Mouse (Mus musculus) C2C12 (cell line): ENCODE results near the gene Ammecr1. TPM values are rescaled to one million over a fixed set of nuclear protein-coding genes. Genes with fewer than 3 reads are reported as not detected.

Source experiments
- H3K27me3 ChIP-seq: one replicate; pipeline ENCODE4 v1.6.1; 2011; ENCODE audit not compliant: control insufficient read depth, insufficient read depth, insufficient read length
- H3K36me3 ChIP-seq: one replicate; pipeline ENCODE4 v1.6.1; 2011; ENCODE audit not compliant: control insufficient read depth, insufficient read depth
- H3K4me3 ChIP-seq: one replicate; pipeline ENCODE4 v1.5.1; 2011; ENCODE audit warnings: mild to moderate bottlenecking, control low read depth; ENCODE audit not compliant: poor library complexity, insufficient read depth, severe bottlenecking
- H3K79me2 ChIP-seq: one replicate; pipeline ENCODE4 v1.6.1; 2011; ENCODE audit not compliant: control insufficient read depth, insufficient read depth
- H3K79me3 ChIP-seq: one replicate; pipeline ENCODE4 v1.6.1; 2011; ENCODE audit warnings: low read depth, control low read depth
- H3ac ChIP-seq: one replicate; pipeline ENCODE3; 2011; ENCODE audit warnings: low read depth; ENCODE audit not compliant: control insufficient read depth, insufficient read length
- CEBPB ChIP-seq: IDR thresholded peaks from one replicate; pipeline ENCODE4 v1.6.1; 2011; ENCODE audit warnings: low read depth, mild to moderate bottlenecking, control low read depth, moderate library complexity
- CTCF ChIP-seq: IDR thresholded peaks from one replicate; pipeline ENCODE4 v1.5.1; 2011; ENCODE audit not compliant: control insufficient read depth, insufficient read depth, insufficient read length
- FOSL1 ChIP-seq: IDR thresholded peaks from one replicate; pipeline ENCODE4 v1.8.0; 2011; ENCODE audit warnings: mild to moderate bottlenecking, low read length; ENCODE audit not compliant: poor library complexity, insufficient read depth, severe bottlenecking
- MAX ChIP-seq: IDR thresholded peaks from one replicate; pipeline ENCODE4 v1.6.1; 2011; ENCODE audit warnings: mild to moderate bottlenecking, control low read depth
- MYOD1 ChIP-seq: IDR thresholded peaks from one replicate; pipeline ENCODE4 v1.6.1; 2011; ENCODE audit warnings: low read depth; ENCODE audit not compliant: control insufficient read depth, insufficient read length
- MYOG ChIP-seq: IDR thresholded peaks from one replicate; pipeline ENCODE4 v1.6.1; 2011; ENCODE audit not compliant: control insufficient read depth, insufficient read length; ENCODE audit errors: extremely low read depth
- USF1 ChIP-seq: IDR thresholded peaks from one replicate; pipeline ENCODE4 v1.6.1; 2011; ENCODE audit warnings: low read depth, mild to moderate bottlenecking, control low read depth, moderate library complexity
- polyA plus RNA-seq: library from polyadenylated mRNA; unstranded; fragments of >200 nt; fragmentation: generic; extraction: Trizol; gene quantifications from one replicate; pipeline ENCODE4 v1.2.1, GENCODE M21; 2012; ENCODE audit warnings: missing spikeins

Gene Ammecr1
- polyA plus RNA-seq, 1 experiment: 7.5 TPM

DNA sequence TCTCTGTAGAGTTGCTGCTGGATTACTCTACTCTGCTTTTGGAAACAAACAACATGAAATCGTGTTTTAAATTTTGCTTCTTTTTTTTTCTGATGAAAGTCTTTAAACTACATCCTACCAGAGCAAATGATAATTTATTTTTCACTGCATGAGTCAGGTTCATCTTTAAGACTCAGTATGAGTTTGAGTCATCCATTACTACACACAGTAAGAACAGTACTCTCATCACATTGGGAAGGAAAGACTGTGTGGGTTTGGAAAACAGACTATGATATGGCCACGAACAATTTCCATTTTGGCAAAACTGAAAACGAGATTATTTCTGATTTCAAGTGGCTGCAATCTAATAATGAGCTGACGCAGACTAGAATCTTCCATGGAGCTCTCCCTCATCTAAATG lies 82.9 kb downstream of the Ammecr1 start:
- no peak overlapping the region for H3ac ChIP-seq
- no peaks in the 10 kb centered on the region for H3K27me3 ChIP-seq
- TF ChIP-seq CTCF (no peak), MYOG (no peak), USF1 (no peak), CEBPB (no peak)
- peaks cover 44% of the 10 kb centered on the region for H3K79me2 ChIP-seq
- no peak overlapping the region for H3K4me3 ChIP-seq
- peaks cover 2% of the 10 kb centered on the region for H3K79me3 ChIP-seq
- H3K36me3 ChIP-seq: no peaks in the 10 kb centered on the region

DNA sequence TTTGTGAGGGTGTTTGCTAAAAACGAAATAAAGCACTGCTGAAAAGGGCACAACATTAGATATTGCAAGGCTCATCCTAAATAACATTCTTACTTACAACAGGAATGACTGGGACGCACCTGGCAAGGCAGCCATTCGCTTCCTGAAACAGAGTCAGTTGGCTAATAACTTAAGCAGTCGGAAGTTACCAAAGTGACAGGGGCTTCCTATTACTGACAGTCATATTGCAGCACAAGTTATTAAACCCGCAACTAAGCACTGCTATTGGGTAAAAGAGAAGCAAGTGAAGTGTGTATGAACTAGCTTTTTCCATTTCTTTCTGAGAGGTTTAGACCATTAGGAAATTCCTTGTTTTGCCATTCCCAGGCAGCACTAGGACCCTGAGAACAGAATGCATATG lies 84.3 kb downstream of the Ammecr1 start:
- Histone ChIP-seq H3K79me2 (peaks cover 38% of the 10 kb centered on the region), H3K79me3 (peaks cover 2% of the 10 kb centered on the region), H3ac (no peak overlapping the region), H3K36me3 (peaks cover 5% of the 10 kb centered on the region), H3K27me3 (no peaks in the 10 kb centered on the region), H3K4me3 (no peak overlapping the region)
- TF ChIP-seq USF1 (no peak), CTCF (no peak), MAX (no peak), MYOG (no peak), FOSL1 (no peak)

DNA sequence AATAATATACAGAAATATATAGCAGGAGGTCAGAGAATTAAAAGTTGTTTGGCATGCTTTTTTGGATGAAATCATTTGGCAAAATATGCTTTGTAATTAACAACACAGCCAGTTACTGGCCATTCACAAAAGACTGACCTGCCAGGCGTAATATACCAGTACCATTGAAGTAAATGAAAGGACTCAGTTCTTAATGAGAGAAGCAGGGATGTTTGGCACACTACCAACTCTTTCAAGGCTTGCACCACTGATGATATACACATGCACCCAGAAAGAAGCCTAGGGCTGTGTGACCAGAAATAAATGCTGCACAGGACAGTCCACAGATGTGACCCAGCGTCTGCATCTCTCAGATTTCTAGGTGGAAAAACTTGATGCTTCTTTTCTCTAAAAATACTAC lies 96.7 kb downstream of the Ammecr1 start:
- Histone ChIP-seq H3K36me3 (no peaks in the 10 kb centered on the region), H3K27me3 (no peaks in the 10 kb centered on the region), H3K4me3 (no peak overlapping the region), H3K79me3 (peaks cover 3% of the 10 kb centered on the region), H3K79me2 (peaks cover 5% of the 10 kb centered on the region), H3ac (no peak overlapping the region)
- TF ChIP-seq USF1 (no peak), CEBPB (no peak), MYOG (no peak), FOSL1 (no peak), MYOD1 (no peak), MAX (no peak), CTCF (no peak)

GRCm38 (mm10) chrX:142848032-142848431 lies 118.5 kb downstream of the Ammecr1 start:
- no peaks in the 10 kb centered on the region for H3K79me2 ChIP-seq
- H3ac ChIP-seq: no peak overlapping the region
- no peak overlapping the region for H3K4me3 ChIP-seq
- H3K36me3 ChIP-seq: no peaks in the 10 kb centered on the region
- H3K27me3 ChIP-seq: no peaks in the 10 kb centered on the region
- TF ChIP-seq FOSL1 (no peak), MYOD1 (no peak), CTCF (no peak), USF1 (no peak), MAX (no peak), MYOG (no peak), CEBPB (no peak)
- no peaks in the 10 kb centered on the region for H3K79me3 ChIP-seq

- H3K27me3 ChIP-seq: no peaks in the 10 kb centered on the region
- no peaks in the 10 kb centered on the region for H3K36me3 ChIP-seq
- TF ChIP-seq MAX (no peak), MYOD1 (no peak), CEBPB (no peak)
- no peaks in the 10 kb centered on the region for H3K79me3 ChIP-seq
- H3K4me3 ChIP-seq: no peak overlapping the region
- H3K79me2 ChIP-seq: no peaks in the 10 kb centered on the region
- no peak overlapping the region for H3ac ChIP-seq
These were observed 120.3 kb downstream of the Ammecr1 start for GRCm38 (mm10) chrX:142846266-142846665.

- H3K79me3 ChIP-seq: no peaks in the 10 kb centered on the region
- H3K36me3 ChIP-seq: no peaks in the 10 kb centered on the region
- no peak overlapping the region for H3K4me3 ChIP-seq
- H3K27me3 ChIP-seq: no peaks in the 10 kb centered on the region
- H3K79me2 ChIP-seq: no peaks in the 10 kb centered on the region
- no peak for TF ChIP-seq FOSL1
- TF ChIP-seq MYOD1: no peak
- no peak for TF ChIP-seq USF1
- no peak for TF ChIP-seq CEBPB
- TF ChIP-seq MYOG: no peak
- no peak for TF ChIP-seq CTCF
- no peak for TF ChIP-seq MAX
- no peak overlapping the region for H3ac ChIP-seq
These were observed 124.6 kb downstream of the Ammecr1 start for GRCm38 (mm10) chrX:142841916-142842315.

GRCm38 (mm10) chrX:142839411-142839810 lies 127.1 kb downstream of the Ammecr1 start:
- H3ac ChIP-seq: no peak overlapping the region
- H3K27me3 ChIP-seq: no peaks in the 10 kb centered on the region
- H3K4me3 ChIP-seq: no peak overlapping the region
- no peak for TF ChIP-seq MYOG
- TF ChIP-seq MYOD1: no peak
- no peak for TF ChIP-seq CEBPB
- TF ChIP-seq CTCF: no peak
- TF ChIP-seq MAX: no peak
- TF ChIP-seq USF1: no peak
- TF ChIP-seq FOSL1: no peak
- H3K79me3 ChIP-seq: no peaks in the 10 kb centered on the region
- no peaks in the 10 kb centered on the region for H3K79me2 ChIP-seq
- H3K36me3 ChIP-seq: no peaks in the 10 kb centered on the region
